Mouse (Mus musculus) WW6 (cell line): ENCODE data around the gene Gbp7.
"Not testable (repeated sequence)": the region's sequence is repeated elsewhere in the genome, so short reads cannot be mapped to it uniquely, and the experiment has no call there.

Experiments used
- DNase-seq: peaks from one replicate; pipeline ENCODE4 v3.0.0-alpha.2; 2013; ENCODE audit warnings: low read depth, low spot score

The Gbp7 gene

GRCm38 (mm10) chr3:142530087-142530953 lies at the start of gene Gbp7:
Gbp7 (plus strand) TSS chr3:142530342.
- peak; percentile 22 for DNase-seq

- DNase-seq: no peak
Measured at GRCm38 (mm10) chr3:142490465-142490864, 39.7 kb upstream of the Gbp7 start.

GRCm38 (mm10) chr3:142493536-142494061 lies 36.5 kb upstream of the Gbp7 start, which contains the start of gene Gbp5:
Gbp5 (plus strand) TSS chr3:142493978.
- no peak for DNase-seq

GRCm38 (mm10) chr3:142495146-142495655 lies 34.9 kb upstream of the Gbp7 start:
- DNase-seq: no peak

GRCm38 (mm10) chr3:142496113-142497101 lies 33.7 kb upstream of the Gbp7 start:
- DNase-seq: no peak

- no peak for DNase-seq
Measured at GRCm38 (mm10) chr3:142497123-142497841, 32.9 kb upstream of the Gbp7 start.

- DNase-seq: no peak
Measured at GRCm38 (mm10) chr3:142498941-142499340, 31.2 kb upstream of the Gbp7 start.

GRCm38 (mm10) chr3:142528116-142528515 lies 2.0 kb upstream of the Gbp7 start:
- DNase-seq: no peak

- no peak for DNase-seq
Measured at GRCm38 (mm10) chr3:142529597-142529996, 545 bp upstream of the Gbp7 start.

GRCm38 (mm10) chr3:142531595-142531994 lies 1.5 kb downstream of the Gbp7 start:
- DNase-seq: no peak

- no peak for DNase-seq
Measured at GRCm38 (mm10) chr3:142533185-142533584, 3.0 kb downstream of the Gbp7 start.

GRCm38 (mm10) chr3:142535667-142536066 lies 5.5 kb downstream of the Gbp7 start:
- no peak for DNase-seq

- no peak for DNase-seq
Measured at GRCm38 (mm10) chr3:142541391-142541790, 11.2 kb downstream of the Gbp7 start.

- not testable (repeated sequence) for DNase-seq
Measured at GRCm38 (mm10) chr3:142542776-142543175, 12.6 kb downstream of the Gbp7 start.

GRCm38 (mm10) chr3:142546690-142547089 lies 16.5 kb downstream of the Gbp7 start:
- no peak for DNase-seq

GRCm38 (mm10) chr3:142550052-142550676 lies 20.0 kb downstream of the Gbp7 start:
- DNase-seq: no peak

GRCm38 (mm10) chr3:142554601-142555000 lies 24.5 kb downstream of the Gbp7 start:
- no peak for DNase-seq

GRCm38 (mm10) chr3:142555623-142556022 lies 25.5 kb downstream of the Gbp7 start:
- DNase-seq: no peak

- DNase-seq: no peak
Measured at GRCm38 (mm10) chr3:142559632-142560228, 29.6 kb downstream of the Gbp7 start, which contains the start of gene Gbp3. Gbp3 (plus strand) TSS chr3:142560026.
